Mouse (Mus musculus) stomach, embryonic 14.5 days (tissue): ENCODE results near the gene Tymp. TPM values are rescaled to one million over a fixed set of nuclear protein-coding genes. Genes with fewer than 3 reads are reported as not detected.

Experiments
- ATAC-seq: fragments of 200-750 bp; cut with Nextera tagmentation; 2 replicates; pipeline ENCODE4 v1.8.0; 2017; ENCODE audit warnings: low read depth, moderate TSS enrichment; ENCODE audit not compliant: insufficient number of reproducible peaks, insufficient read depth, low FRiP score
- H3K27ac ChIP-seq: fragments of 300-500 bp; sonication (generic); 2 replicates; pipeline ENCODE4 v1.5.1; 2014; ENCODE audit warnings: mild to moderate bottlenecking, low read length, moderate library complexity, mixed read lengths
- H3K27me3 ChIP-seq: fragments of 300-500 bp; sonication (generic); 2 replicates; pipeline ENCODE4 v1.6.1; 2014; ENCODE audit warnings: low read length, control low read depth, mixed read lengths; ENCODE audit not compliant: control insufficient read depth, insufficient read depth
- H3K36me3 ChIP-seq: fragments of 300-500 bp; sonication (generic); 2 replicates; pipeline ENCODE4 v1.6.1; 2014; ENCODE audit warnings: mild to moderate bottlenecking, control low read depth, low read length, moderate library complexity, mixed read lengths; ENCODE audit not compliant: control insufficient read depth, insufficient read depth
- H3K4me1 ChIP-seq: fragments of 300-500 bp; sonication (generic); 2 replicates; pipeline ENCODE4 v1.6.1; 2014; ENCODE audit warnings: low read length, control low read depth, mixed read lengths; ENCODE audit not compliant: control insufficient read depth, insufficient read depth
- H3K4me2 ChIP-seq: fragments of 300-500 bp; sonication (generic); replicated peaks from 2 replicates; pipeline ENCODE4 v1.6.1; 2014; ENCODE audit warnings: low read depth, low read length, control low read depth
- H3K4me3 ChIP-seq: fragments of 300-500 bp; sonication (generic); 2 replicates; pipeline ENCODE4 v1.5.1; 2014; ENCODE audit warnings: low read depth, low read length, control low read depth
- H3K9ac ChIP-seq: fragments of 300-500 bp; sonication (generic); replicated peaks from 2 replicates; pipeline ENCODE4 v1.6.1; 2014; ENCODE audit warnings: low read depth, mild to moderate bottlenecking, control low read depth, low read length, moderate library complexity, mixed read lengths
- H3K9me3 ChIP-seq: fragments of 300-500 bp; sonication (generic); 2 replicates; pipeline ENCODE4 v1.6.1; 2016; ENCODE audit warnings: low read depth, low read length, control low read depth; ENCODE audit not compliant: control insufficient read depth
- WGBS: fragments of 180-500 bp; shearing (Covaris S2); extraction: QIAGEN DNeasy Blood & Tissue Kit; methylation state at CpG from one replicate; pipeline ENCODE4 v1.1.7; 2014; 5-methylcytosine and 5-hydroxymethylcytosine counted together
- polyA plus RNA-seq: library from polyadenylated mRNA; unstranded; fragments of >200 nt; fragmentation: Nextera tagmentation; extraction: Ambion mirVana; gene quantifications from 2 replicates; pipeline ENCODE4 v1.2.1, GENCODE M21; 2014

Tymp gene
- 1.1 and 2.5 TPM in 2 replicates for polyA plus RNA-seq

DNA sequence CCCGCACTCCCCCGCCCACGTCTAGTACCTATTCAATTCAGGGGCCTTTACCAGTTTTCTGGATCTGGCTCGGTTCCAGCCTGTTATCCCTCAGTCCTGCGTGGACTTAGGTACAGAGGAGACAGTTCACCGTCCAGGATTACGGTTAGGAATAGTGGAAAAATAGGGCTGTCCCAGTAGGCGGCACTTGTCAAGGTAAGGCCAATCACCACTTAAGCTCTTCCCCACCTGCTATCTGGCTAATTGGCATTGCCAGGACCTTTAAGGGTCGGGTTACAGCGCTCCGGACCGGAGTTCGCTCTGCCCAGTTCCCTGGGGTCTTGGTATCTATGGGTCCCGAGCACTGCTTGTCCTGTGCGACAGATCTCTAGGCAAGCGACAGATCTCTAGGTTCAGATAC is at the start of gene Tymp:
Gene Tymp (minus strand): TSS at position 83 of the 400 bp plus-strand sequence.
- Histone ChIP-seq H3K9me3 (no peaks in the 10 kb centered on the region), H3K36me3 (peaks cover 3% of the 10 kb centered on the region), H3K27ac (no peak within 1 kb of the TSS), H3K4me3 (no peak within 1 kb of the TSS), H3K4me2 (no peak within 1 kb of the TSS), H3K27me3 (peaks cover 28% of the 10 kb centered on the region), H3K9ac (no peak within 1 kb of the TSS), H3K4me1 (peaks cover 13% of the 10 kb centered on the region; the same call in 1 of the 2 replicates)
- 20% methylated on average over 16 of the region's 16 CpGs for WGBS
- ATAC-seq = no peak

DNA sequence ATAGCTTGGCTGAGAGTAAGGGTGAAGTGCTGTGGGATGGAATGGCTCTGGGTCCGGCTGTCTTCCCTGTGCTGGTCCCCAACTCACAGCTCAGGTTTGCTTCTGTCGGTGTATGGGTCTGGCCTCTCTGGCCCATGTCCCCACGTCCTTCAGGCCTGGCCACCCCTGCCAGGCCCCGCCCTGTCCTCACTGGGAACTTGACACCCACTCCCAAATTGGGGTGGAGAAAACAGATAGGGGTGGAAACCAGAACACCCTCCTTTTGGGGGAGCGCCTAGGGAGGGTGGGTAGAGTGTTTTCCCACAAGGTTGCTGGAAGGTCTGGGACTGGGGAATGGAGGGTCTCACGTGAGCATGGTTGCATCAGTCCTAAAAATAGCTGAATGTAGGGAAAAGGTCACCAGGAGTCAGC is 48.9 kb upstream of the Tymp start, which contains the start of gene Cpt1b:
Gene Cpt1b (minus strand): TSS at position 153 of the 411 bp plus-strand sequence.
- H3K4me1 ChIP-seq = no peaks in the 10 kb centered on the region
- no peaks in the 10 kb centered on the region for H3K9me3 ChIP-seq
- no peaks in the 10 kb centered on the region for H3K27me3 ChIP-seq
- H3K9ac ChIP-seq = no peak within 1 kb of the TSS
- 35% methylated on average over 6 of the region's 6 CpGs for WGBS
- ATAC-seq = no peak
- no peak within 1 kb of the TSS for H3K4me3 ChIP-seq
- H3K27ac ChIP-seq = no peak within 1 kb of the TSS
- H3K36me3 ChIP-seq = peaks cover 15% of the 10 kb centered on the region
- no peak within 1 kb of the TSS for H3K4me2 ChIP-seq

DNA sequence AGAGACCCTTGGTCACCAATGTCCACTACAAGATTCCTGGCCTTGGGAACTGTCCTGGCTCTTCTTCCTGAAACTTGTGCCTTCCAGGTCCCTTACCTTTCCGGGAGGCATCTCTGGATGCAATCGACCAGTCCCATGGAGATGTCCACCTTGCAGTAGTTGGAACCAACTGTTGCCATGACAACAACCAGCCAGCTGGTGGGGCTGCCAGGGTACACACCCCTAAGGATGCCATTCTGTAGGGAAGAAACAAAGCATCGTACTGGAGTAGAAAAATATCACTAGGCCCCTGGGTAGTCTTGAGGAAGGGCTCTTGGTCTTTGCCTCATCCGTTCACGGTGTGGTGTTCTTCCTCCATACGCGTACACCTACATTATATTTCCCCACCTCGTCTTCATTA is 47.8 kb upstream of the Tymp start:
- ATAC-seq = no peak
- 84% methylated on average over 8 of the region's 8 CpGs for WGBS
- H3K4me2 ChIP-seq = no peak overlapping the region
- no peaks in the 10 kb centered on the region for H3K9me3 ChIP-seq
- no peaks in the 10 kb centered on the region for H3K4me1 ChIP-seq
- H3K9ac ChIP-seq = no peak overlapping the region
- peaks cover 15% of the 10 kb centered on the region for H3K36me3 ChIP-seq
- H3K27me3 ChIP-seq = no peaks in the 10 kb centered on the region
- H3K27ac ChIP-seq = no peak overlapping the region
- H3K4me3 ChIP-seq = no peak overlapping the region

DNA sequence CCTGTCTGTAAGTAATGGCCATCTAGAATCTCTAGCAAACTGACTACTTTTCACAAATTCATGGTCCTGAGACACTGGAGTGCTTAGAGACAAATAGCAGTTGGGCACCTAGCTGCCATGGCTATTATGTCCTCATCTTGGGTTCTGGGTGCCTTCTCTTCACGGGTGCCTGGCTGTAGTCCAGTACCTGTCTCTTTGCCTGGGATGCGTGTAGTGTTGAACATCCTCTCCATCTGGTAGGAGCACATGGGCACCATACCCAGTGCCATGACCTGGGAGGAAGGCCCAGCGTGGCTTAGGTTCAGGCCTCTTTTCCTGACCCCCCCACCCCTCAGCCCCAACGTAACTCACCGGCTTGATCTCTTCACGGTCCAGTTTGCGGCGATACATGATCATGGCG is 45.1 kb upstream of the Tymp start:
- Histone ChIP-seq H3K4me3 (no peak overlapping the region), H3K4me2 (no peak overlapping the region), H3K9ac (no peak overlapping the region), H3K27me3 (no peaks in the 10 kb centered on the region), H3K36me3 (peaks cover 7% of the 10 kb centered on the region), H3K4me1 (no peaks in the 10 kb centered on the region), H3K9me3 (no peaks in the 10 kb centered on the region), H3K27ac (no peak overlapping the region)
- ATAC-seq = no peak
- 93% methylated on average over 9 of the region's 9 CpGs for WGBS

GRCm38 (mm10) chr15:89415282-89415681 is 38.4 kb upstream of the Tymp start:
- no peak overlapping the region for H3K27ac ChIP-seq
- no peaks in the 10 kb centered on the region for H3K4me1 ChIP-seq
- no peaks in the 10 kb centered on the region for H3K36me3 ChIP-seq
- H3K9me3 ChIP-seq = no peaks in the 10 kb centered on the region
- no peak overlapping the region for H3K4me3 ChIP-seq
- H3K4me2 ChIP-seq = no peak overlapping the region
- H3K9ac ChIP-seq = no peak overlapping the region
- H3K27me3 ChIP-seq = no peaks in the 10 kb centered on the region
- ATAC-seq = no peak
- WGBS = 83% methylated on average over 8 of the region's 8 CpGs

GRCm38 (mm10) chr15:89410118-89410517 is 33.3 kb upstream of the Tymp start, which contains the start of gene Syce3:
TSS of gene Syce3 (minus strand) at chr15:89410503.
- 82% methylated on average over 21 of the region's 24 CpGs for WGBS
- no peaks in the 10 kb centered on the region for H3K36me3 ChIP-seq
- H3K9me3 ChIP-seq = peaks cover 4% of the 10 kb centered on the region; the same call in 1 of the 2 replicates
- ATAC-seq = peak; percentile 33; the same call in 1 of the 2 replicates
- H3K4me3 ChIP-seq = no peak within 1 kb of the TSS
- no peaks in the 10 kb centered on the region for H3K4me1 ChIP-seq
- no peak within 1 kb of the TSS for H3K4me2 ChIP-seq
- H3K9ac ChIP-seq = no peak within 1 kb of the TSS
- H3K27me3 ChIP-seq = no peaks in the 10 kb centered on the region
- no peak within 1 kb of the TSS for H3K27ac ChIP-seq

GRCm38 (mm10) chr15:89406691-89407090 is 29.9 kb upstream of the Tymp start:
- H3K36me3 ChIP-seq = no peaks in the 10 kb centered on the region

DNA sequence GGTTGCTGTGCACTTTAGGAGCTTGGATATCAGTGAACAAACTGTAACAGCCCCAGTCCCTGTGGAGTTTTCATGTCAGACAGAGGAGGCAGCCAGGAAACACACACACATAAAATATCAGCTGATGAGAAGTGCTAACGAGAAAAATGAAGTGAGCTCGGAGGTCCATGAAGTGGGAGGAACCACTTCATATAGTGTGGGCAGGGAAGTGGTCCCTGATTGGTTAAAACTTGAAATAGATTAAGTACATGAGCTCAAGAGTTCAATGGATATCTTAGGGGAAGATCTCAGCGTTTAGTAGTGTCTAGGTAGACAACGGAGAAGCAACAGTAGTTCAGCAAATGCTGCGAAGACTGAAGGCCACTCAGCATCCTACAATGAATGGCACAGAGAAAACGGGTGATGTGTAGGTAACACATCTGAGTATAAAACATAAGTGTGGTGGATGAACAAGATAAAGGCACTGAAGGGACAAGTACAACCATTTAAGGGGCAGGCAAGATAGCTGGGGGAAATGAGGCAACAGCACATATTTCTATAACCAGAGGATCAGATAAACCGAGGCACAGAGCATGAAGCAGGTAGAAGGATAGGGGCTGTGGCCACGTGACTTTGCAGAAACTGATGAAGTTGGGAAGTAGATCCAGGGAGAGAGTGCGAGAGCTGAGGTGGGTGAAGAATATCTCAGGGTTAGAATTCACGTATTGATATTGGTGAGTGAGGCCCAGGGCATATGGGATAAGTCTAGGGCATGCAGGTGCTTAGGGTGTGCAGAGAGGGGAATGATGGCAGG is 28.2 kb upstream of the Tymp start:
- Histone ChIP-seq H3K36me3 (no peaks in the 10 kb centered on the region), H3K27ac (no peak overlapping the region), H3K9me3 (peaks cover 4% of the 10 kb centered on the region; the same call in 1 of the 2 replicates), H3K4me2 (no peak overlapping the region), H3K4me3 (no peak overlapping the region), H3K4me1 (no peaks in the 10 kb centered on the region), H3K27me3 (no peaks in the 10 kb centered on the region), H3K9ac (no peak overlapping the region)
- 82% methylated on average over 10 of the region's 10 CpGs for WGBS
- no peak for ATAC-seq

More at GRCm38 (mm10) chr15:89406691-89407090, 29.9 kb upstream of the Tymp start:
- no peak for ATAC-seq
- H3K27ac ChIP-seq = no peak overlapping the region
- no peak overlapping the region for H3K4me3 ChIP-seq
- H3K4me1 ChIP-seq = no peaks in the 10 kb centered on the region
- H3K9me3 ChIP-seq = peaks cover 4% of the 10 kb centered on the region; the same call in 1 of the 2 replicates
- no peaks in the 10 kb centered on the region for H3K27me3 ChIP-seq
- no peak overlapping the region for H3K9ac ChIP-seq
- H3K4me2 ChIP-seq = no peak overlapping the region
